Mouse (Mus musculus): ENCODE measurements at regions not wholly inside any gene's neighbourhood (a gene's known extent, or its start where the extent isn't known, plus 50 kb on each side); places are given as distances from the start of the nearest gene placed in this dataset.
A peak's percentile ranks its signal among the peaks of the same experiment; 100 is the strongest.
"Not testable (repeated sequence)": the region's sequence is repeated elsewhere in the genome, so short reads cannot be mapped to it uniquely, and the experiment has no call there.

GRCm38 (mm10) chr13:19300320-19301011 is 95.1 kb downstream of the Stard3nl start:
- DNase-seq, result not testable (repeated sequence)

GRCm38 (mm10) chr13:19296325-19296724 is 99.3 kb downstream of the Stard3nl start:
- no peak for DNase-seq

DNA sequence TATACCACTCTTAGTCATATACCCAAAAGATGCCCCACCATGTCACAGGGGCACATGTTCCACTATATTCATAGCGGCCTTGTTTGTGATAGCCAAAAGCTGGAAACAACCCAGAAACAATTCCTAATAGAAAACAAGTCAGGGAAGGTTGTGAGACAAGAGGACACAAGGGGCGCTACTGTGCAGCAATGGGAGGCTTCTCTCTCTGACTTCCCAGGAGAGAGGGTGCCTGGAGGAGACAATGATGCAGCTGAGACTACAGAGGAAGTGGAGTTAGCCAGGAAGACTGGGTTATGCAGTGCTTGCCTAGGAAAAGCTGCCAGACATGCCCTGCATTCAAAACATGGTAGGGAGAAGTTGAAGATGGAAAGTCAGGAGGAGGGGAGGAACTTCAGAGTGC is 102.6 kb downstream of the Stard3nl start:
- no peak for DNase-seq

- DNase-seq, result no peak
These were observed 112.4 kb downstream of the Stard3nl start for GRCm38 (mm10) chr13:19283161-19283560.

GRCm38 (mm10) chr13:19272548-19273295 is 122.9 kb downstream of the Stard3nl start:
- not testable (repeated sequence) for DNase-seq

- not testable (repeated sequence) for DNase-seq
These were observed 130.6 kb downstream of the Stard3nl start for GRCm38 (mm10) chr13:19264996-19265395.

GRCm38 (mm10) chr13:19246558-19246957 is 149.0 kb downstream of the Stard3nl start:
- not testable (repeated sequence) for DNase-seq

DNA sequence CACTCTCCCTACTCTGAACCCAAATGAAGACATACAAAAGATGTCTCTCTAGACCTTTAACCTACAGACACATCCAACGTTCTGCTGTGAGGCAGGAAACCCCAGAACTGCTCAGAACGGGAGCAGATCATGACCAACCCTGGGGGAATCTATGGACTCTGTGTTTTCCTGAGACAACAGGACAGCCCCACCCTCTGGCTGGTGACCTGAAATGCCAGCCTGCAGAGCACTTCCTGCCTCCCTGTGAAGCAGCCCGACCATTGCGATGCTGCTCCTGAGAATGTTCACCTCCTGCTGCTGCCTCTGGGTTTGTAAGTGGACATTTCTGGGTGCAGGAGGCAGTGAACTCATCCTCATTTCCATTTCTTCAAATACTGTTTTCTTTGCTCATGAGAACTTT is 153.0 kb downstream of the Stard3nl start:
- DNase-seq, result not testable (repeated sequence)

- peak; percentile 19 to 26 for DNase-seq
These were observed 159.3 kb downstream of the Stard3nl start for GRCm38 (mm10) chr13:19236340-19236739.

- DNase-seq, result no peak
These were observed 160.8 kb downstream of the Stard3nl start for GRCm38 (mm10) chr13:19234700-19235374.

- not testable (repeated sequence) for DNase-seq
These were observed 175.6 kb downstream of the Stard3nl start for GRCm38 (mm10) chr13:19220004-19220403.

DNA sequence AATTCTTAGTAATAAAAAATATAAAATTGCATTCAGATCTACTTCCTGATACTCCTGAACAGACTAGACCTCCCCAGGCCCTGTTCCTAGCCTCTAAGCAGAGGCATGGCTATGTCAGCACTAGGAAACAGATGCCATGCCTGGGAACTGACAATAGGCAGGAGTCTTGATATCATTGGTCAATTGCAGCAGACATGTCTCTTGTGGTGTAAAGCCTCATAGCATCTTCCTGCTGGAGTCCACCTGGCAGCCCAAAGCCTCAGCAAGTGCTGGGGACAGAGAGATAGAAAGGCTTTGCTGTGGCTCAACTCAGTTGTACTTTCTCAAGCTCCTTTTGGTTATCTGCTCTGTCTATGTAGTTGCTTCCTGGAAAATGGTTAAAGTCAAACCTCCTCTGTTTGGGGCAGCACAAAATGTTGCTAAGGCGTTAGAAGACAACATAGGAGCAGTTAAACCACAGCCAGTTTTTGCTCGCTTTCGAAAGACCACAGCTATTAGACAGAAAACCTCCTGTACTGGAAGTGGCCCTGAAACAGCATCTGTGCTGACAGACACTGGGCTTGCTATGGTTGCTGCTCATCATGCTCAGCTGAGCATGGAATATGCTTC is 176.1 kb downstream of the Stard3nl start:
- DNase-seq, result not testable (repeated sequence)

DNA sequence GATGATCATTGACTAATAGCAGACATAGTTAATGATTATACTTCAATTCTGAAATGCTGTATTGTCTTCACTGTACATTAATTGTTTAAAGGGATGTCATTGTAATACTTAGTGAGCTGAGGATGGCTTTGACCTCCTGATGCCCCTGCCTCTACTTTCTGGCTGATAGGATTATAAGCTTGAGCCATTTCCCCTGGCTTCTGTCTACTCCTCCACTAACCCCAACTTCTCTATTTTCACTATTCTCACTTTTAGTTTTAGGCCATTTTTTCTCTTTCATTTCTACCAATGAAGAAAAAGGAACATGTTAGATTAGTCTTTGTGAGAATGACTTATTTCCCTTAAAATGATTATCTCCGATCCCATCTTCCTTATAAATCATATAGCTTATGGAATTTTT is 190.9 kb downstream of the Stard3nl start:
- no peak for DNase-seq

- DNase-seq, result not testable (repeated sequence)
These were observed 193.3 kb downstream of the Stard3nl start for GRCm38 (mm10) chr13:19202320-19202719.

All from adrenal gland, postnatal 36 days (tissue).